Mouse (Mus musculus): Measurements from ENCODE around the gene Dcaf11. TPM values are rescaled to one million over a fixed set of nuclear protein-coding genes. Genes with fewer than 3 reads are reported as not detected.

Gene Dcaf11
- total RNA-seq, 2 experiments from 2014 or later, result 61.3 to 66.7 TPM

- DNase-seq (ENCODE audit: low spot score in 2 of 2), result no peak
These were observed 5.2 kb upstream of the Dcaf11 start for GRCm38 (mm10) chr14:55554635-55555034.

DNA sequence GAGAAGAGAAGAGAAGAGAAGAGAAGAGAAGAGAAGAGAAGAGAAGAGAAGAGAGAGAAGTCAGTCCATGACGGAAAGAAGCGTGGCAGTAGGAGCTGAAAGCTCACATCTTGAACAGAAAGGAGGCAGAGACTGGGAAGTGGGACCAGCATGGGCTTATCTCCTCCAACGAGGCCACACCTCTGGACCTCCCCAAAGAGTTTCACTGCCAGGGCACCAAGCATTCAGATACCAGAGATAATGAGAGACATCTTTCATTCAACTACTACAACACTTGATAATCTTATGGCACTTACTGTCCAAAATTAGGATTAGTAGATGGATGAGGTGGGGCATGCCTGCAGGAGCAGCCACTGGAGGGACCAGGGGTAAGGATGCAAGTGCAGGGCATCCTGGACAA lies 4.0 kb upstream of the Dcaf11 start:
- no peak for DNase-seq (ENCODE audit: low spot score in 2 of 2)

DNA sequence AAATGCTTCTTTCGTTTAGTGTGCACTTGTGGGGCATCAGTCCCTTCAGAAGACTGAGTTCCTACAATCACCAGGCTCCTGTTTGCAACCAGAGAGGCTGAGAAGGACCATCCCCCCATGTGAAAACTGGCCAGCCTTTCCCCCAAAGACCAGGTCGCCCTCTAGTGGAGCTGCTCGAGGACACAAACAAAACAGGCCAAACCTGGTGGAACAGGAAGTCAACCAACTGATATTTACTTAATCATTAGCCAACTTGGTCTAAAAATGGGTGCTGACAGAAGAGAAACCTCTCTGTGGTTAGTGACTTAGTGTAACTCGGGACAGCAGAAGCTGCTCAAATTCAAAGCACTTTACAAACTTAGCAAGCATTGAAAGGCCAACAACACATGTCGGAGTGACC lies 2.8 kb upstream of the Dcaf11 start:
- peak; percentile 83 to 84 for DNase-seq (ENCODE audit: low spot score in 2 of 2)

DNA sequence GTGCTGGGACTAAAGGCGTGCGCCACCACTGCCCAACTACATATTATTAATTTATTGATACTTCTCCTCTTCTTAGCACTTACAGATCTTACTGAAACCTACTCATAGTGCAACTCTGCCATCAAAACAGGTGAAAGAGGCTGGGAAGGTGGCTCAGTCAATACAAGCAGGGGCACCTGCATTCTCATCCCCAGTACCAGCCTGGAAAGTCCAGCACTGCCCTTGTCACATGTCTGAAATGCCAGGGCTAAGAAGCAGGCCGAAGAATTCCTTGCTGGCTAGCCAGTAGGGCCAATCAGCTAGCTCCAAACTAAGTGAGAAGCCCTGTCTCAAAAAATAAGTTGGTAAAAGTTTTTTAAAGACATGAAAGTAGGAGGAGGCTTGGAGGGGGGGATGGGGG lies 2.2 kb upstream of the Dcaf11 start:
- no peak for DNase-seq (ENCODE audit: low spot score in 2 of 2)

GRCm38 (mm10) chr14:55558740-55559448 lies 912 bp upstream of the Dcaf11 start:
- no peak for DNase-seq (ENCODE audit: low spot score in 2 of 2)

GRCm38 (mm10) chr14:55560202-55561073 lies 632 bp downstream of the Dcaf11 start, which contains the start of gene A730061H03Rik:
Gene A730061H03Rik (minus strand): TSS chr14:55560406.
- DNase-seq (ENCODE audit: low spot score in 2 of 2), result peak; percentile 98

- no peak for DNase-seq (ENCODE audit: low spot score in 2 of 2)
These were observed 2.1 kb downstream of the Dcaf11 start for GRCm38 (mm10) chr14:55561860-55562259.

GRCm38 (mm10) chr14:55563249-55563648 lies 3.4 kb downstream of the Dcaf11 start:
- no peak for DNase-seq (ENCODE audit: low spot score in 2 of 2)

DNA sequence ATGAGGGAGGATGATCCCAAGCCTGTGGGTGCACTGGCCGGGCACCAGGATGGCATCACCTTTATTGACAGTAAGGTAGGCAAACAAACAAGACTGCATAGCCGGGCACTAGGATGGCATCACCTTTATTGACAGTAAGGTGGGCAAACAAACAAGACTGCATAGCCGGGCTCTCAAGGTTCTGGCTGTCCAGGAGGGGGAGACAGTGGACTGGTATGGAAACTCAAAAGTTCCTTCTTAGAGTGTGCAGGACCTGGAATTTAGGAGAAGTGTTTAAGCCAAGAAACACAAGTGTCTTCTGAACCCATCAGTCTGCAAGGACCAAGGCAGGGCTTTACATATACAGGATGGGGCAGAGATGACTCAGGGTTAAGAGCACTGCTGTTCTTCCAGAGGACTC lies 5.9 kb downstream of the Dcaf11 start:
- DNase-seq (ENCODE audit: low spot score in 2 of 2), result no peak

- DNase-seq (ENCODE audit: low spot score in 2 of 2), result no peak
These were observed 7.7 kb downstream of the Dcaf11 start for GRCm38 (mm10) chr14:55567496-55567895.

DNA sequence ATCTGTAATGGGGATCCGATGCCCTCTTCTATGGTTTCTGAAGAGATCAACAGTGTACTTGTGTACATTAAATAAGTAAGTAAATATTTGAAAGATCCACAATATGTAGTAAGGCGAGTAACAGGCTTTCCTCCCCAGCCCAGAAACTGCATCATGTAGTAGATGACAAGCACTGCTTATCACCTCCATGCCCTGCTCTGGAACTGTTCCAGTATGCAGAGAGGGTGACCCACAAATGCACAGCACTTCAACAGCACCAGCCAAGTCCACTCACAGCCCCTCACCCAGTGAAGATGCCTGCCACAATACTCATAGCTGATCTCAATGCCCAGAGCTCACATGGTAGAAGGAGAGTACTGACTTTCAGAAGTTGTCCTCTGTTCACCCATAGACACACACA lies 10.8 kb downstream of the Dcaf11 start:
- no peak for DNase-seq (ENCODE audit: low spot score in 2 of 2)

DNA sequence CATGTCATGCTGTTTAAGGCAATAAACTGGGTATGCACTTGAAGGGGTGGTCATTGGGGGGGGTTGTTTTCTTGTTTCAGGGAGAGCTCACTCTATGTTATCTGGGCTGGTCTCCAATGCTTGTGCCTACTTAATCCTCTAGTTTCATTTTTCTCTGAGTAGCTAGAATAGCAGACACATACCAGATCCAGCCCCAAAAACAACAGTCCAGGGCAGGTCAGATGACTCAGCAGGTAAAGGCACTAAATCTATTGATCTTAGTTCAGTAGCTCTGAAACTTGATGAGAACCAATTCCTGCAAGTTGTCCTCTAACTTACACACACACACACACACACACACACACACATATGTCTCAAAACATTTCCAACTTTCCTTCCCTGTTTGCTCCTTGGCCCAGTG lies 12.0 kb downstream of the Dcaf11 start:
- DNase-seq (ENCODE audit: low spot score in 2 of 2), result no peak

DNA sequence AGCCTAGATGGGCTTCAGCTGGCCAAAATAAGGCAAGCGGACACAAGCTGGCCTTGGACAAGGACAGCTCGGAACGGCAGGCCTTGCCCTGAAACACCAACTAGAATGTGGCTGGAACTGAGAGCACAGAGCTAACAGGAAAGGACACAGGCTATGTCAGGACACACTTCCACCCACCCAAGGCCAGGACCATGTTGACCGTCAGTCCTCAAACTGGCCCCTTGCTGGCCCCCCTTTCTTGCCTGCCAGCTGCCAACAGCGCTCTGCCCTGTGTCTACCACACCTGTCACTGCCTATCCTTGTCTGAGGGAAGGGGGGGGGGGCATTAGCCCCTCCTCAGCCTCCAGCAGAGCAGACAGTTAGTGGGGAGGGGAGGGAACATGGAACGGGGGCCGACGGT lies 15.5 kb downstream of the Dcaf11 start, which contains the start of gene Fitm1:
TSS of gene Fitm1 (plus strand) at position 316 of the 400 bp plus-strand sequence.
- DNase-seq (ENCODE audit: low spot score in 2 of 2), result no peak

- no peak for DNase-seq (ENCODE audit: low spot score in 2 of 2)
These were observed 15.9 kb downstream of the Dcaf11 start for GRCm38 (mm10) chr14:55575711-55576110.

DNA sequence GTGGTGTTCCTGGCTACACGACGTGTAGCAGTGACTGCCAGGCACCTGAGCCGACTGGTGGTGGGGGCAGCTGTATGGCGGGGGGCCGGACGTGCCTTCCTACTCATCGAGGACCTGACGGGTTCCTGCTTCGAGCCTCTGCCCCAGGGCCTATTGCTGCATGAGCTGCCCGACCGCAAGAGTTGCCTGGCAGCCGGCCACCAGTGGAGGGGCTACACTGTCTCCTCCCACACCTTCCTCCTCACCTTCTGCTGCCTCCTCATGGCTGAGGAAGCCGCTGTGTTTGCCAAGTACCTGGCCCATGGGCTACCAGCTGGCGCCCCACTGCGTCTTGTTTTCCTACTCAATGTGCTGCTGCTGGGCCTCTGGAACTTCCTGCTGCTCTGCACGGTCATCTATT lies 16.6 kb downstream of the Dcaf11 start:
- no peak for DNase-seq (ENCODE audit: low spot score in 2 of 2)

DNA sequence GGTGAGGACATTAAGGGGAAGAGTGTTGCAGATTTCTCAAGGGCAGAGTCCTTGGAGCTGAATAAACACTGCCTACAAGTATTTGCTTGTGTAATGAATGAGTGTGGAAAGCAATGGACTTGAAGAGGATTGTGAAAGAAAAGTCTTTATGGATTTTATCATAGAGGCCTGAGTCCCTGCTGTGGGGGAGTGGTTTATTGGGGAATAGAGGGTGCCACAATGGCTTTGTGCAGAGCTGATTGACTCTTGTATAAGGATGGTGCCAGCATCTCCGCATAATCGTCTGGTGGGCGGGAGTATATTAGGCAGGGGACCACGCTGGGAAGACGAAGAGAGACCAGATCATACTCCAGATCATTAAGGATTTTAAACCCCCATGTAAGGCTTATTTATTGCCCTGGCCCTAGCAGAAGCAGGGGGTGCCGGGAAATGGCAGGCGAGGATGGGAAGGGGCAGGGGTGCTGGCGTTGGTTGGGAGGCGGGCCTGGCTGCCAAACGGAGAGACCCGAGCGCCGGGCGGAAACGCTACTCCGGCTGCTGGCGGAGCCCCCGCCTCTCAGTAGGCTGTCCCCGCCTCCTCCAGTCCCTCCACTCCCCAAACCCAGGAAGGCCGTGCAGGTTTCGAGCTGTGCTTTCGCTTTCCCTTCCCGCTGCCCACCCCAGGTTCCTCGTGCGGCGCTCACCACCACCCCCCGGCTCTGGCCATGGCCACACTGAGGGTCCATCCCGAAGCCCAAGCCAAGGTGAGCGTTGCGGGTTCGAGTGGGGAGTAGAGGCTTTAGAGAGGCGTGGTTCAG lies 18.3 kb downstream of the Dcaf11 start, which contains the start of gene Psme1:
TSS of gene Psme1 (plus strand) at position 253 of the 797 bp plus-strand sequence.
- DNase-seq (ENCODE audit: low spot score in 2 of 2), result peak; percentile 79 to 85

GRCm38 (mm10) chr14:55578668-55579269 lies 19.0 kb downstream of the Dcaf11 start:
- DNase-seq (ENCODE audit: low spot score in 2 of 2), result peak in 1 of 2 experiments; percentile 27

DNA sequence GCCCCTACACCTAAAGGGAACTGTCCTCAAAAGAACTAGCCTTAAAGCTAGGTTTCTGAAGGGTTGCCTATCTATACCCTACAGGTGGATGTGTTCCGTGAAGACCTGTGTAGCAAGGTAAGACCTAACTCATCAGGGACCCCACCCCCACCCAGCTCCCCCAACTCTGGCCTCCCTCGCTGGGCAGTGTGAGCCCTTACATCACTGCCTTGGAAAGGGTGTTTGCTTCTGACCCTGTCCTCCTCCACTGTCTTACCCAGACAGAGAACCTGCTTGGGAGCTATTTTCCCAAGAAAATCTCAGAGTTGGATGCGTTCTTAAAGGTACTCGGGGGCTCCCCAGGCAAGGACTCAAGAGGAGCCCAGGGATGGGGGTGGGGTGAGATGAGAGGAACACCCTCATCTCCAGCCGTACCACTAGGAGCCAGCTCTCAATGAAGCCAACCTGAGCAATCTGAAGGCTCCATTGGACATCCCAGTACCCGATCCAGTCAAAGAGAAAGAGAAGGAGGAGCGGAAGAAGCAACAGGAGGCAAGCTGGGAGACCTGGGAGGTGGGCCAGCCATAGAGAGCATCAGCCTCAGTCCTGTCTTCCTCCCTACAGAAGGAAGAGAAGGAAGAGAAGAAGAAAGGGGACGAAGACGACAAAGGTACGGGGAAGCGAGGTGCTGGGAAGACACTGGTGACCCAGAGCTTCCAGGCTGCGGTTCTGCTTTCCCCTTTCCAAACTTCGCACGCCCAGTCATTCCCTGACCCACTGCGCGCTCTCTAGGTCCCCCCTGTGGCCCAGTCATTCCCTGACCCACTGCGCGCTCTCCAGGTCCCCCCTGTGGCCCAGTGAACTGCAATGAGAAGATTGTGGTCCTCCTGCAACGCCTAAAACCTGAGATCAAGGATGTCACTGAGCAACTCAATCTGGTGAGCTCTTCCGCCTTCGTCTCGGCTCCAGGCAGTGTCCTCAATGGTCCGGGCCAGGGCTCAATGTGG lies 20.0 kb downstream of the Dcaf11 start:
- DNase-seq (ENCODE audit: low spot score in 2 of 2), result no peak

DNA sequence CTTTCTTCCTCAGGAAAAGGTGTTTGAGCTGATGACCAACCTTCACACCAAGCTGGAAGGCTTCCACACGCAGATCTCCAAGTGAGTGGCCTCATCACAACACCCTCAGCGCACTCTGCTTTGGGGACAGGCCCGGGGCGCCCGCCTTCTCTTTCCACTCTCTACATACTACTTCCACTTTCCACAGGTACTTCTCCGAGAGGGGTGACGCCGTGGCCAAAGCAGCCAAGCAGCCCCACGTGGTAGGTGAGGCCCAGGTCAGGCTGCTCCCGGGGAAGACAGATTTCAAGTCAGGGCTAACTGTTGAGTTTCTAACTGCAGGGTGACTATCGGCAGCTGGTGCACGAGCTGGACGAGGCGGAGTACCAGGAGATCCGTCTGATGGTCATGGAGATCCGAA lies 20.9 kb downstream of the Dcaf11 start:
- DNase-seq (ENCODE audit: low spot score in 2 of 2), result no peak
